Mouse (Mus musculus): ENCODE measurements at regions not wholly inside any gene's neighbourhood (a gene's known extent, or its start where the extent isn't known, plus 50 kb on each side); places are given as distances from the start of the nearest gene placed in this dataset.

GRCm38 (mm10) chr14:71972521-71972920 lies 519.1 kb downstream of the Gm9195 start:
- no peak for ATAC-seq (ENCODE audit: insufficient number of reproducible peaks, low FRiP score)
- Histone ChIP-seq H3K36me3 (no peaks in the 10 kb centered on the region), H3K4me2 (no peak overlapping the region), H3K27ac (ENCODE audit: poor library complexity, severe bottlenecking) (no peak overlapping the region), H3K9ac (no peak overlapping the region), H3K9me3 (replicated peaks) (0 out of 2 replicates have a peak, but pooled peaks cover 2% of the 10 kb centered on the region), H3K4me3 (no peak overlapping the region), H3K27me3 (replicated peaks) (no peaks in the 10 kb centered on the region), H3K4me1 (replicated peaks) (no peaks in the 10 kb centered on the region)
- WGBS: 83% methylated on average over 1 of the region's 1 CpGs

GRCm38 (mm10) chr14:71967646-71968045 lies 524.0 kb downstream of the Gm9195 start:
- no peaks in the 10 kb centered on the region for H3K36me3 ChIP-seq
- 58% methylated on average over 6 of the region's 6 CpGs for WGBS
- H3K9ac ChIP-seq: no peak overlapping the region
- H3K27me3 ChIP-seq (replicated peaks): no peaks in the 10 kb centered on the region
- H3K9me3 ChIP-seq (replicated peaks): 0 out of 2 replicates have a peak, but pooled peaks cover 2% of the 10 kb centered on the region
- no peaks in the 10 kb centered on the region for H3K4me1 ChIP-seq (replicated peaks)
- H3K27ac ChIP-seq (ENCODE audit: poor library complexity, severe bottlenecking): no peak overlapping the region
- no peak overlapping the region for H3K4me2 ChIP-seq
- H3K4me3 ChIP-seq: no peak overlapping the region
- no peak for ATAC-seq (ENCODE audit: insufficient number of reproducible peaks, low FRiP score)

- no peaks in the 10 kb centered on the region for H3K9me3 ChIP-seq (replicated peaks)
- H3K27me3 ChIP-seq (replicated peaks): no peaks in the 10 kb centered on the region
- no peaks in the 10 kb centered on the region for H3K36me3 ChIP-seq
- 10% methylated on average over 4 of the region's 4 CpGs for WGBS
- no peak overlapping the region for H3K9ac ChIP-seq
- ATAC-seq (ENCODE audit: insufficient number of reproducible peaks, low FRiP score): no peak
- no peaks in the 10 kb centered on the region for H3K4me1 ChIP-seq (replicated peaks)
- no peak overlapping the region for H3K4me3 ChIP-seq
- H3K27ac ChIP-seq (ENCODE audit: poor library complexity, severe bottlenecking): no peak overlapping the region
- no peak overlapping the region for H3K4me2 ChIP-seq
These were observed 528.1 kb downstream of the Gm9195 start for GRCm38 (mm10) chr14:71963389-71964169.

- Histone ChIP-seq H3K27ac (ENCODE audit: poor library complexity, severe bottlenecking) (no peak overlapping the region), H3K4me2 (no peak overlapping the region), H3K9ac (no peak overlapping the region), H3K9me3 (replicated peaks) (no peaks in the 10 kb centered on the region), H3K4me1 (replicated peaks) (no peaks in the 10 kb centered on the region), H3K36me3 (no peaks in the 10 kb centered on the region), H3K27me3 (replicated peaks) (no peaks in the 10 kb centered on the region), H3K4me3 (no peak overlapping the region)
- 85% methylated on average over 2 of the region's 2 CpGs for WGBS
- ATAC-seq (ENCODE audit: insufficient number of reproducible peaks, low FRiP score): no peak
These were observed 542.9 kb downstream of the Gm9195 start for GRCm38 (mm10) chr14:71948701-71949100.

GRCm38 (mm10) chr14:71937157-71937485 lies 554.5 kb downstream of the Gm9195 start:
- no peaks in the 10 kb centered on the region for H3K36me3 ChIP-seq
- H3K9ac ChIP-seq: no peak overlapping the region
- ATAC-seq (ENCODE audit: insufficient number of reproducible peaks, low FRiP score): no peak
- H3K9me3 ChIP-seq (replicated peaks): no peaks in the 10 kb centered on the region
- H3K4me3 ChIP-seq: no peak overlapping the region
- H3K4me2 ChIP-seq: no peak overlapping the region
- H3K4me1 ChIP-seq (replicated peaks): no peaks in the 10 kb centered on the region
- H3K27me3 ChIP-seq (replicated peaks): no peaks in the 10 kb centered on the region
- WGBS: 78% methylated on average over 2 of the region's 2 CpGs
- no peak overlapping the region for H3K27ac ChIP-seq (ENCODE audit: poor library complexity, severe bottlenecking)

GRCm38 (mm10) chr14:71936373-71937156 lies 555.1 kb downstream of the Gm9195 start:
- no peaks in the 10 kb centered on the region for H3K36me3 ChIP-seq
- H3K9me3 ChIP-seq (replicated peaks): no peaks in the 10 kb centered on the region
- no peak for ATAC-seq (ENCODE audit: insufficient number of reproducible peaks, low FRiP score)
- H3K4me3 ChIP-seq: no peak overlapping the region
- H3K9ac ChIP-seq: no peak overlapping the region
- no peak overlapping the region for H3K4me2 ChIP-seq
- WGBS: 59% methylated on average over 6 of the region's 6 CpGs
- no peaks in the 10 kb centered on the region for H3K4me1 ChIP-seq (replicated peaks)
- H3K27ac ChIP-seq (ENCODE audit: poor library complexity, severe bottlenecking): no peak overlapping the region
- no peaks in the 10 kb centered on the region for H3K27me3 ChIP-seq (replicated peaks)

- Histone ChIP-seq H3K27ac (ENCODE audit: poor library complexity, severe bottlenecking) (no peak overlapping the region), H3K36me3 (no peaks in the 10 kb centered on the region), H3K9me3 (replicated peaks) (no peaks in the 10 kb centered on the region), H3K4me1 (replicated peaks) (no peaks in the 10 kb centered on the region), H3K4me2 (no peak overlapping the region), H3K27me3 (replicated peaks) (no peaks in the 10 kb centered on the region), H3K4me3 (no peak overlapping the region), H3K9ac (no peak overlapping the region)
- 64% methylated on average over 5 of the region's 5 CpGs for WGBS
- no peak for ATAC-seq (ENCODE audit: insufficient number of reproducible peaks, low FRiP score)
These were observed 575.7 kb downstream of the Gm9195 start for GRCm38 (mm10) chr14:71915964-71916363.

GRCm38 (mm10) chr14:71910936-71911335 lies 580.7 kb downstream of the Gm9195 start:
- 77% methylated on average over 2 of the region's 2 CpGs for WGBS

GRCm38 (mm10) chr14:71895468-71895867 lies 596.2 kb downstream of the Gm9195 start:
- H3K9ac ChIP-seq: no peak overlapping the region
- H3K9me3 ChIP-seq (replicated peaks): no peaks in the 10 kb centered on the region
- 88% methylated on average over 4 of the region's 4 CpGs for WGBS
- no peaks in the 10 kb centered on the region for H3K4me1 ChIP-seq (replicated peaks)
- no peaks in the 10 kb centered on the region for H3K27me3 ChIP-seq (replicated peaks)
- ATAC-seq (ENCODE audit: insufficient number of reproducible peaks, low FRiP score): no peak
- no peak overlapping the region for H3K27ac ChIP-seq (ENCODE audit: poor library complexity, severe bottlenecking)
- no peaks in the 10 kb centered on the region for H3K36me3 ChIP-seq
- no peak overlapping the region for H3K4me3 ChIP-seq
- no peak overlapping the region for H3K4me2 ChIP-seq

More at GRCm38 (mm10) chr14:71910936-71911335, 580.7 kb downstream of the Gm9195 start:
- Histone ChIP-seq H3K4me3 (no peak overlapping the region), H3K4me1 (replicated peaks) (no peaks in the 10 kb centered on the region), H3K27me3 (replicated peaks) (no peaks in the 10 kb centered on the region), H3K27ac (ENCODE audit: poor library complexity, severe bottlenecking) (no peak overlapping the region), H3K36me3 (no peaks in the 10 kb centered on the region), H3K9ac (no peak overlapping the region), H3K4me2 (no peak overlapping the region), H3K9me3 (replicated peaks) (no peaks in the 10 kb centered on the region)
- ATAC-seq (ENCODE audit: insufficient number of reproducible peaks, low FRiP score): no peak

GRCm38 (mm10) chr14:71894811-71895210 lies 596.8 kb downstream of the Gm9195 start:
- H3K4me2 ChIP-seq: no peak overlapping the region
- no peak overlapping the region for H3K27ac ChIP-seq (ENCODE audit: poor library complexity, severe bottlenecking)
- no peak overlapping the region for H3K4me3 ChIP-seq
- no peaks in the 10 kb centered on the region for H3K27me3 ChIP-seq (replicated peaks)
- ATAC-seq (ENCODE audit: insufficient number of reproducible peaks, low FRiP score): no peak
- no peaks in the 10 kb centered on the region for H3K36me3 ChIP-seq
- WGBS: 81% methylated on average over 4 of the region's 4 CpGs
- H3K9ac ChIP-seq: no peak overlapping the region
- H3K9me3 ChIP-seq (replicated peaks): no peaks in the 10 kb centered on the region
- no peaks in the 10 kb centered on the region for H3K4me1 ChIP-seq (replicated peaks)

- no peak overlapping the region for H3K9ac ChIP-seq
- H3K4me2 ChIP-seq: no peak overlapping the region
- no peaks in the 10 kb centered on the region for H3K4me1 ChIP-seq (replicated peaks)
- H3K9me3 ChIP-seq (replicated peaks): no peaks in the 10 kb centered on the region
- H3K36me3 ChIP-seq: no peaks in the 10 kb centered on the region
- no peaks in the 10 kb centered on the region for H3K27me3 ChIP-seq (replicated peaks)
- H3K4me3 ChIP-seq: no peak overlapping the region
- WGBS: 69% methylated on average over 1 of the region's 1 CpGs
- no peak for ATAC-seq (ENCODE audit: insufficient number of reproducible peaks, low FRiP score)
- H3K27ac ChIP-seq (ENCODE audit: poor library complexity, severe bottlenecking): no peak overlapping the region
These were observed 598.3 kb downstream of the Gm9195 start for GRCm38 (mm10) chr14:71893361-71893760.
